Mouse (Mus musculus) MEL (cell line): ENCODE measurements around the gene Yap1. TPM values are rescaled to one million over a fixed set of nuclear protein-coding genes. Genes with fewer than 3 reads are reported as not detected.
A peak's percentile ranks its signal among the peaks of the same experiment; 100 is the strongest.

Source experiments
- DNase-seq: peaks from one replicate; pipeline ENCODE4 v3.0.0; 2011; ENCODE audit warnings: low read depth, low spot score
- H3K27ac ChIP-seq: 2 replicates; pipeline ENCODE4 v1.5.1; 2012; ENCODE audit warnings: low read depth, mild to moderate bottlenecking, control low read depth, low read length, moderate library complexity; ENCODE audit not compliant: control insufficient read depth
- H3K27me3 ChIP-seq, 2 experiments: fragments of 150-350 bp in 1 of 2; sonication (generic) in 1 of 2; 2 replicates each; pipeline ENCODE4 v1.6.1; 2012; ENCODE audit warnings: low read length in 2 of 2, mild to moderate bottlenecking in 2 of 2, improper control_type of control experiment in 1 of 2, moderate library complexity in 1 of 2; ENCODE audit not compliant: insufficient read depth in 2 of 2, control insufficient read depth in 1 of 2
- H3K36me3 ChIP-seq, 2 experiments: 2 replicates each; pipeline ENCODE4 v1.6.1; 2012 to 2014; ENCODE audit warnings: low read length in 2 of 2, improper control_type of control experiment in 1 of 2, inconsistent platforms in 1 of 2, mild to moderate bottlenecking in 1 of 2; ENCODE audit not compliant: insufficient read depth in 2 of 2, control insufficient read depth in 1 of 2
- H3K4me1 ChIP-seq, 2 experiments: fragments of 150-350 bp in 1 of 2; sonication (generic) in 1 of 2; 2 replicates each; pipeline ENCODE4 v1.6.1; 2012; ENCODE audit warnings: low read length in 2 of 2, improper control_type of control experiment in 1 of 2, mild to moderate bottlenecking in 1 of 2; ENCODE audit not compliant: insufficient read depth in 2 of 2, control insufficient read depth in 1 of 2
- H3K4me3 ChIP-seq, 2 experiments: fragments of 150-350 bp in 1 of 2; sonication (generic) in 1 of 2; 2 replicates each; pipeline ENCODE4 v1.5.1; 2012; ENCODE audit warnings: low read depth in 2 of 2, low read length in 2 of 2, mild to moderate bottlenecking in 2 of 2, moderate library complexity in 2 of 2, control low read depth in 1 of 2, improper control_type of control experiment in 1 of 2; ENCODE audit not compliant: control insufficient read depth in 1 of 2, insufficient read depth in 1 of 2
- H3K79me2 ChIP-seq: 2 replicates; pipeline ENCODE4 v1.6.1; 2012; ENCODE audit warnings: mild to moderate bottlenecking, low read length, moderate library complexity; ENCODE audit not compliant: control insufficient read depth, poor library complexity, insufficient read depth
- H3K9ac ChIP-seq: 2 replicates; pipeline ENCODE4 v1.6.1; 2012; ENCODE audit warnings: low read depth, mild to moderate bottlenecking, control low read depth, low read length, moderate library complexity; ENCODE audit not compliant: control insufficient read depth, poor library complexity, severe bottlenecking
- H3K9me3 ChIP-seq: fragments of 150-350 bp; sonication (generic); replicated peaks from 2 replicates; pipeline ENCODE4 v1.6.1; 2012; ENCODE audit warnings: mild to moderate bottlenecking, low read length, improper control_type of control experiment, moderate library complexity; ENCODE audit not compliant: insufficient read depth
- BHLHE40 ChIP-seq: IDR thresholded peaks from 2 replicates; pipeline ENCODE4 v1.6.1; 2012; ENCODE audit warnings: low read depth, mild to moderate bottlenecking, inconsistent platforms, low read length, improper control_type of control experiment, borderline replicate concordance
- CTCF ChIP-seq, 3 experiments: IDR thresholded peaks in 2 of 3; conservative IDR thresholded peaks in 1 of 3; 2 replicates each; pipeline ENCODE4 v1.5.1; 2011 to 2012; ENCODE audit warnings: low read length in 3 of 3, low read depth in 2 of 3, mild to moderate bottlenecking in 2 of 3, improper control_type of control experiment in 1 of 3, inconsistent platforms in 1 of 3, mixed read lengths in 1 of 3, moderate library complexity in 1 of 3; ENCODE audit not compliant: control insufficient read depth in 1 of 3, insufficient read depth in 1 of 3, poor library complexity in 1 of 3, severe bottlenecking in 1 of 3
- ELF1 ChIP-seq: IDR thresholded peaks from 2 replicates; pipeline ENCODE4 v1.6.1; 2014; ENCODE audit warnings: low read depth, mild to moderate bottlenecking, inconsistent platforms, low read length, improper control_type of control experiment, moderate library complexity
- EP300 ChIP-seq, 2 experiments: IDR thresholded peaks; 2 replicates each; pipeline ENCODE4 v1.6.1; 2011; ENCODE audit warnings: improper control_type of control experiment in 2 of 2, low read length in 2 of 2, low read depth in 1 of 2, mild to moderate bottlenecking in 1 of 2
- GABPA ChIP-seq: IDR thresholded peaks from 2 replicates; pipeline ENCODE4 v1.6.1; 2012; ENCODE audit warnings: low read depth, mild to moderate bottlenecking, inconsistent platforms, low read length, improper control_type of control experiment, moderate library complexity
- GATA1 ChIP-seq: IDR thresholded peaks from 2 replicates; pipeline ENCODE4 v1.6.1; 2011; ENCODE audit warnings: low read depth, low read length, improper control_type of control experiment
- JUND ChIP-seq: IDR thresholded peaks from 2 replicates; pipeline ENCODE4 v1.6.1; 2011; ENCODE audit warnings: low read depth, mild to moderate bottlenecking, improper control_type of control experiment, low read length
- KAT2A ChIP-seq: conservative IDR thresholded peaks from 2 replicates; pipeline ENCODE4 v1.6.1; 2012; ENCODE audit warnings: low read depth, low read length, improper control_type of control experiment, inconsistent platforms
- MAFK ChIP-seq: IDR thresholded peaks from 2 replicates; pipeline ENCODE4 v1.6.1; 2011; ENCODE audit warnings: low read depth, mild to moderate bottlenecking, low read length, improper control_type of control experiment, borderline replicate concordance
- MEF2A ChIP-seq: IDR thresholded peaks from 2 replicates; pipeline ENCODE4 v1.6.1; 2014; ENCODE audit warnings: low read depth, mild to moderate bottlenecking, inconsistent platforms, low read length, improper control_type of control experiment; ENCODE audit not compliant: poor library complexity, insufficient replicate concordance, severe bottlenecking; ENCODE audit errors: extremely low read depth
- MXI1 ChIP-seq: IDR thresholded peaks from 2 replicates; pipeline ENCODE4 v1.6.1; 2011; ENCODE audit warnings: mild to moderate bottlenecking, low read depth, low read length, improper control_type of control experiment
- NELFE ChIP-seq: IDR thresholded peaks from 2 replicates; pipeline ENCODE4 v1.6.1; 2011; ENCODE audit warnings: low read depth, low read length, improper control_type of control experiment
- POLR2A ChIP-seq, 2 experiments: IDR thresholded peaks; 2 replicates each; pipeline ENCODE4 v1.6.1; 2011 to 2012; ENCODE audit warnings: low read length in 2 of 2, mild to moderate bottlenecking in 2 of 2, control low read depth in 1 of 2, improper control_type of control experiment in 1 of 2, low read depth in 1 of 2, moderate library complexity in 1 of 2; ENCODE audit not compliant: control insufficient read depth in 1 of 2, insufficient read depth in 1 of 2, poor library complexity in 1 of 2
- RCOR1 ChIP-seq: IDR thresholded peaks from 2 replicates; pipeline ENCODE4 v1.6.1; 2012; ENCODE audit warnings: low read depth, mild to moderate bottlenecking, inconsistent platforms, low read length, improper control_type of control experiment
- SIN3A ChIP-seq: IDR thresholded peaks from 2 replicates; pipeline ENCODE4 v1.6.1; 2012; ENCODE audit warnings: low read length, improper control_type of control experiment, inconsistent platforms
- TCF12 ChIP-seq: IDR thresholded peaks from 2 replicates; pipeline ENCODE4 v1.6.1; 2014; ENCODE audit warnings: low read depth, mild to moderate bottlenecking, inconsistent platforms, low read length, improper control_type of control experiment, moderate library complexity
- UBTF ChIP-seq: IDR thresholded peaks from 2 replicates; pipeline ENCODE4 v1.6.1; 2012; ENCODE audit warnings: low read depth, mild to moderate bottlenecking, inconsistent platforms, low read length, improper control_type of control experiment, moderate library complexity, borderline replicate concordance; ENCODE audit not compliant: insufficient read depth
- USF2 ChIP-seq, 2 experiments: IDR thresholded peaks; 2 replicates each; pipeline ENCODE4 v1.6.1; 2011 to 2012; ENCODE audit warnings: improper control_type of control experiment in 2 of 2, low read length in 2 of 2, borderline replicate concordance in 1 of 2, inconsistent platforms in 1 of 2, low read depth in 1 of 2, mild to moderate bottlenecking in 1 of 2; ENCODE audit not compliant: insufficient read depth in 1 of 2
- ZMIZ1 ChIP-seq: IDR thresholded peaks from 2 replicates; pipeline ENCODE4 v1.6.1; 2012; ENCODE audit warnings: low read depth, mild to moderate bottlenecking, inconsistent platforms, low read length, improper control_type of control experiment, moderate library complexity
- ZNF384 ChIP-seq: IDR thresholded peaks from 2 replicates; pipeline ENCODE4 v1.6.1; 2012; ENCODE audit warnings: low read depth, mild to moderate bottlenecking, inconsistent platforms, low read length, improper control_type of control experiment
- polyA plus RNA-seq, 2 experiments: library from polyadenylated mRNA; stranded (reverse) in 1 of 2; unstranded in 1 of 2; fragments of >175 nt in 1 of 2; fragments of >200 nt in 1 of 2; gene quantifications; 2 replicates each; pipeline versions ENCODE4 v1.2.1 to v1.2.4; 2012; ENCODE audit warnings: low replicate concordance in 2 of 2, low read depth in 1 of 2; ENCODE audit not compliant: insufficient read length in 2 of 2, insufficient read depth in 1 of 2, missing spikeins in 1 of 2
- total RNA-seq: library from RNA; depleted of rRNA; stranded (reverse); fragments of 300-350 nt; gene quantifications from 2 replicates; pipeline ENCODE4 v1.2.3, GENCODE M21; 2012

Yap1 gene
- total and polyA plus RNA-seq, 3 experiments, result not detected

- H3K27me3 ChIP-seq, result no peaks in the 10 kb centered on the region; a peak in 2 of 4 replicates
- no peaks in the 10 kb centered on the region for H3K79me2 ChIP-seq
- H3K4me1 ChIP-seq, result no peaks in the 10 kb centered on the region
- no peak overlapping the region for H3K4me3 ChIP-seq
- no peak for DNase-seq
- TF ChIP-seq GATA1, result 0 out of 2 replicates have a peak, but pooled peaks have one; percentile 12
- no peak for TF ChIP-seq UBTF
- peak; percentile 68; the same call in 1 of the 2 replicates for TF ChIP-seq TCF12
- peak; percentile 43 to 58; a peak in 2 of 4 replicates for TF ChIP-seq EP300 (IDR thresholded peaks at IDR 0.05; ENCODE audit: low read depth in 1 of 2, low read length in 2 of 2)
- no peak for TF ChIP-seq MEF2A
- TF ChIP-seq, all 39 proteins: peak for 3
- Histone ChIP-seq H3K27ac (no peak overlapping the region), H3K9ac (no peak overlapping the region), H3K36me3 (no peaks in the 10 kb centered on the region), H3K9me3 (no peaks in the 10 kb centered on the region)
These were observed 40.5 kb downstream of the Yap1 start for GRCm38 (mm10) chr9:7963867-7964266.

GRCm38 (mm10) chr9:7962915-7963314 lies 41.5 kb downstream of the Yap1 start:
- H3K9me3 ChIP-seq, result no peaks in the 10 kb centered on the region
- TF ChIP-seq ZNF384 (no peak), MAFK (no peak), MXI1 (no peak), POLR2A (IDR thresholded peaks at IDR 0.05; ENCODE audit: control insufficient read depth in 1 of 2, insufficient read depth in 1 of 2, low read depth in 1 of 2, low read length in 2 of 2, poor library complexity in 1 of 2) (no peak), USF2 (IDR thresholded peaks at IDR 0.05; ENCODE audit: borderline replicate concordance in 1 of 2, insufficient read depth in 1 of 2, low read depth in 1 of 2, low read length in 2 of 2) (no peak), RCOR1 (no peak), CTCF (IDR thresholded peaks at IDR 0.05 in 2 of 3, conservative IDR thresholded peaks at IDR 0.05 in 1 of 3; ENCODE audit: control insufficient read depth in 1 of 3, insufficient read depth in 1 of 3, low read depth in 2 of 3, low read length in 3 of 3, poor library complexity in 1 of 3, severe bottlenecking in 1 of 3) (no peak), GABPA (no peak), KAT2A (no peak), UBTF (no peak), ZMIZ1 (no peak), TCF12 (no peak), NELFE (no peak), SIN3A (no peak), BHLHE40 (no peak), ELF1 (no peak), JUND (no peak)
- H3K27me3 ChIP-seq, result no peaks in the 10 kb centered on the region; a peak in 2 of 4 replicates
- no peak overlapping the region for H3K27ac ChIP-seq
- no peak overlapping the region for H3K4me3 ChIP-seq
- no peak for DNase-seq
- H3K4me1 ChIP-seq, result no peaks in the 10 kb centered on the region
- H3K79me2 ChIP-seq, result no peaks in the 10 kb centered on the region
- H3K36me3 ChIP-seq, result no peaks in the 10 kb centered on the region
- H3K9ac ChIP-seq, result no peak overlapping the region
